Mouse (Mus musculus): Measurements from ENCODE around the gene Pard6b. TPM values are rescaled to one million over a fixed set of nuclear protein-coding genes. Genes with fewer than 3 reads are reported as not detected.

Pard6b gene
- polyA plus RNA-seq (2015; fragmentation: Nextera tagmentation; extraction: Ambion mirVana) = 13.8 and 17.3 TPM in 2 replicates

DNA sequence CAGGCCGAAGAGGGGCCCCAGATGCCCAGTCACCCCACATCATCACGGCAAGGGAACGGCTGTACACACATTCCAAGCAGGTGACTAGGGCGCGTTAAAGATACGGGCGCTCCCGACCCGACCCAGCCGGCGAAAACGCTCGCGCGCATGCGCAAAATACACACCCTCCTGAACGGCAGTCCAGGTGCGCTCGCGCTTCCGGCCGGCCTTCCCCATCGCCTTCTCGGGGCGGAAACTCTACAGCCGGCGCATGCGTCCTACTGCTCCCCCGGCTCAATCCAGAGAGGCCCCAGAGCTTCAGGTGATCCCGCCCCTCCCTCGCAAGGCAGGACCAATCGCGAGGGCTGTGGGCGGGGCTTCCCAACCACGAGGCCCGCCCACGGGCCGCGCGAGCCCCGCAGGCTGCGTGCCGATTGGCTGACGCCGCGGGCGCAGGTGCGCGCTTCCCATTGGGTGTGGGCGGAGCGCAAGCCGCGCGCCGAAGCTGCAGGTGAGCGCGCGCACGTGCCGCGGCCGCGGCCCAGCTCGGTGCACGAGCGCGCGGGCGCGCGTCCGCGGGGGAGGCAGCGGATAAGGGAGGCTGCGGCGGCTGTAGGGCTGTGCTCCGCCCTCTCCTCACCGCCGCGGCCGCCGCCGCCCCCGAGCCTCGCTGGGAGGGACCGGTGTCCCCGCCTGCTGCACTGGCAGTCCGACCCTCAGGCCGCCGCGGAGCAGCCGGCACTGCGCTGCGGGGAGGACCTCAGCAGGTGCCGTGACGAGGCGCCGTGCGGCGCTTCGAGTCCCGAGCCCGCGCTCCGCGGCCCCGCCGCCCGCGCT, at the start of gene Pard6b:
Gene Pard6b, plus strand, starts transcription at position 574 of the 816 bp plus-strand sequence.
- Histone ChIP-seq H3K9me3 (ENCODE audit: control insufficient read depth) (no peaks in the 10 kb centered on the region), H3K4me3 (ENCODE audit: low read depth, low read length) (peak within 1 kb of the TSS; percentile 78), H3K27me3 (replicated peaks; ENCODE audit: control insufficient read depth, insufficient read depth, low read length) (no peaks in the 10 kb centered on the region), H3K4me1 (replicated peaks; ENCODE audit: control insufficient read depth, insufficient read depth, low read length) (no peaks in the 10 kb centered on the region), H3K36me3 (ENCODE audit: control insufficient read depth, insufficient read depth) (no peaks in the 10 kb centered on the region), H3K27ac (ENCODE audit: low read depth, low read length) (peak within 1 kb of the TSS; percentile 94), H3K9ac (ENCODE audit: low read depth, low read length) (peak within 1 kb of the TSS; percentile 80), H3K4me2 (replicated peaks; ENCODE audit: low read depth) (peak within 1 kb of the TSS; percentile 90)
- 0% methylated on average over 97 of the region's 110 CpGs for WGBS
- TF ChIP-seq CTCF (IDR thresholded peaks at IDR 0.05; ENCODE audit: low read depth) = no peak
- ATAC-seq = peak; percentile 86

DNA sequence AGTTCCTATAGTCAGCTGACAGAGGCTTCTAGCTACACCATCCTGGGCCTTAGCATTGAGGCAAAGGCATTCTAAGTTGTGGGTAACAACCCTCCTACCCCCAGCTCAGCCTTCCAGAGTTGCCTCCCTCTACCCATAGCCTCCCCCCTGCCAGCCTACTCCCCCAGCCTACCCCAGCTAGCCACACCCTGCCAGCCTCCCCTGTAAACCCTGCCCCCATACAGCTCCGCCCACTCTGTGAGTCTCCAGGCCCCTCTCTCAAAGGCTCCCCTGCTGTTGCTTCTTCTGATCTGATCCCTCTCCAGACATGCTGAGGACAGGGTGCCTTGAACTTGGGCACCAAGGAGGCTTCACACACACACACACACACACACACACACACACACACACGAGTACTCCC, 49.0 kb upstream of the Pard6b start:
- Histone ChIP-seq H3K4me3 (ENCODE audit: low read depth, low read length) (no peak overlapping the region), H3K4me1 (replicated peaks; ENCODE audit: control insufficient read depth, insufficient read depth, low read length) (no peaks in the 10 kb centered on the region), H3K9me3 (ENCODE audit: control insufficient read depth) (no peaks in the 10 kb centered on the region), H3K27ac (ENCODE audit: low read depth, low read length) (no peak overlapping the region), H3K9ac (ENCODE audit: low read depth, low read length) (no peak overlapping the region), H3K4me2 (replicated peaks; ENCODE audit: low read depth) (no peak overlapping the region), H3K27me3 (replicated peaks; ENCODE audit: control insufficient read depth, insufficient read depth, low read length) (no peaks in the 10 kb centered on the region), H3K36me3 (ENCODE audit: control insufficient read depth, insufficient read depth) (no peaks in the 10 kb centered on the region; the same call in 1 of the 2 replicates)
- ATAC-seq = no peak
- no peak for TF ChIP-seq CTCF (IDR thresholded peaks at IDR 0.05; ENCODE audit: low read depth)
- 76% methylated on average over 2 of the region's 2 CpGs for WGBS

DNA sequence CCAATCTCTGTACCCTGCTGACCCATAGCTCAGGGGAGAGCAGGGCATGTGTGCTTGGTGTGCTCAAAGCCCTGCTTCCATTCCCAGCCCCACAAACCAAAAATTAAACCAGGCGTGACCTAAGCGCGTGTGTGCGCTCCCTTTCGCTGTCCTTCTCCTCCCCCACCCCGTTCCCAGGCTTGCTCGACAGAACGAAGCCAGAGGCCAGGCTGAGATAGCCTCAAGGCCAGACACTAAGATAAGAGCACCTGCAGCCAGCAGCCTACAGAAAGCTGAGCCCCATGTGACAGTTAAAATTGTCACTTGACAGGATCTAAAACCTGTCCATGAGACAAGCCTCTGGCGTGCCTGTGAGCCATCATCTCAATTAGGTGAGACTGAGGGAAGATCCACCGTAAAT, 46.9 kb upstream of the Pard6b start:
- Histone ChIP-seq H3K9me3 (ENCODE audit: control insufficient read depth) (no peaks in the 10 kb centered on the region), H3K27ac (ENCODE audit: low read depth, low read length) (no peak overlapping the region), H3K9ac (ENCODE audit: low read depth, low read length) (no peak overlapping the region), H3K27me3 (replicated peaks; ENCODE audit: control insufficient read depth, insufficient read depth, low read length) (no peaks in the 10 kb centered on the region), H3K4me2 (replicated peaks; ENCODE audit: low read depth) (no peak overlapping the region), H3K4me1 (replicated peaks; ENCODE audit: control insufficient read depth, insufficient read depth, low read length) (no peaks in the 10 kb centered on the region; the same call in 1 of the 2 replicates), H3K36me3 (ENCODE audit: control insufficient read depth, insufficient read depth) (no peaks in the 10 kb centered on the region), H3K4me3 (ENCODE audit: low read depth, low read length) (no peak overlapping the region)
- WGBS = 51% methylated on average over 10 of the region's 10 CpGs
- no peak for TF ChIP-seq CTCF (IDR thresholded peaks at IDR 0.05; ENCODE audit: low read depth)
- ATAC-seq = 0 out of 2 replicates have a peak, but pooled peaks have one; percentile 39

DNA sequence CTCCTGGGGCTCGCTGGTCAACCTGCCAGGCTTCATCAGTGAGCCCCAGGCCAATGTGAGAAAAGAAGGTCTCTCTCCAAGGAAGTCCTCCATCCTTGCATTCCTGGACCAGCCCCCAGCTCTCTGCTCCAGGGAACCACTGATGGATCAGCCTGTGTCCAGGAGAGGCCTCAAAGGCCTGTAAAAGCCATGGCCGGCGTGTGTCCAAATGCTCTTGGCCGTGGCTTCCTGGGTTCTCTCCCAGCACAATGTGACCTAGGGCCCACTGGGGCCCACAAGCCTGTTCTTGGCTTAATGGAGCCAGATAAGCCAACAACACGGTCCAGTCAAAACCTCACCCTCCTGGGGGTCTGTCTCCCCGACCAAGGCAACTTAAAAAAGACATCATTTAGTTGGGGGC, 44.9 kb upstream of the Pard6b start:
- Histone ChIP-seq H3K9me3 (ENCODE audit: control insufficient read depth) (no peaks in the 10 kb centered on the region), H3K4me2 (replicated peaks; ENCODE audit: low read depth) (no peak overlapping the region), H3K36me3 (ENCODE audit: control insufficient read depth, insufficient read depth) (no peaks in the 10 kb centered on the region), H3K4me1 (replicated peaks; ENCODE audit: control insufficient read depth, insufficient read depth, low read length) (no peaks in the 10 kb centered on the region; the same call in 1 of the 2 replicates), H3K4me3 (ENCODE audit: low read depth, low read length) (no peak overlapping the region), H3K9ac (ENCODE audit: low read depth, low read length) (no peak overlapping the region), H3K27ac (ENCODE audit: low read depth, low read length) (no peak overlapping the region), H3K27me3 (replicated peaks; ENCODE audit: control insufficient read depth, insufficient read depth, low read length) (no peaks in the 10 kb centered on the region)
- 90% methylated on average over 6 of the region's 6 CpGs for WGBS
- ATAC-seq = no peak
- no peak for TF ChIP-seq CTCF (IDR thresholded peaks at IDR 0.05; ENCODE audit: low read depth)

- H3K36me3 ChIP-seq (ENCODE audit: control insufficient read depth, insufficient read depth) = no peaks in the 10 kb centered on the region
- no peak overlapping the region for H3K4me2 ChIP-seq (replicated peaks; ENCODE audit: low read depth)
- H3K4me1 ChIP-seq (replicated peaks; ENCODE audit: control insufficient read depth, insufficient read depth, low read length) = no peaks in the 10 kb centered on the region; the same call in 1 of the 2 replicates
- H3K9ac ChIP-seq (ENCODE audit: low read depth, low read length) = no peak overlapping the region
- TF ChIP-seq CTCF (IDR thresholded peaks at IDR 0.05; ENCODE audit: low read depth) = no peak
- no peak overlapping the region for H3K4me3 ChIP-seq (ENCODE audit: low read depth, low read length)
- no peaks in the 10 kb centered on the region for H3K27me3 ChIP-seq (replicated peaks; ENCODE audit: control insufficient read depth, insufficient read depth, low read length)
- 28% methylated on average over 3 of the region's 3 CpGs for WGBS
- H3K27ac ChIP-seq (ENCODE audit: low read depth, low read length) = no peak overlapping the region
- ATAC-seq = no peak
- H3K9me3 ChIP-seq (ENCODE audit: control insufficient read depth) = no peaks in the 10 kb centered on the region
Measured at GRCm38 (mm10) chr2:168037063-168037462, 43.7 kb upstream of the Pard6b start.

- no peaks in the 10 kb centered on the region; the same call in 1 of the 2 replicates for H3K4me1 ChIP-seq (replicated peaks; ENCODE audit: control insufficient read depth, insufficient read depth, low read length)
- H3K36me3 ChIP-seq (ENCODE audit: control insufficient read depth, insufficient read depth) = no peaks in the 10 kb centered on the region
- H3K4me2 ChIP-seq (replicated peaks; ENCODE audit: low read depth) = no peak overlapping the region
- H3K9me3 ChIP-seq (ENCODE audit: control insufficient read depth) = no peaks in the 10 kb centered on the region
- H3K27me3 ChIP-seq (replicated peaks; ENCODE audit: control insufficient read depth, insufficient read depth, low read length) = no peaks in the 10 kb centered on the region
- ATAC-seq = no peak
- H3K4me3 ChIP-seq (ENCODE audit: low read depth, low read length) = no peak overlapping the region
- H3K9ac ChIP-seq (ENCODE audit: low read depth, low read length) = no peak overlapping the region
- TF ChIP-seq CTCF (IDR thresholded peaks at IDR 0.05; ENCODE audit: low read depth) = no peak
- no peak overlapping the region for H3K27ac ChIP-seq (ENCODE audit: low read depth, low read length)
- WGBS = 62% methylated on average over 3 of the region's 3 CpGs
Measured at GRCm38 (mm10) chr2:168040751-168041150, 40.1 kb upstream of the Pard6b start.

Data from intestine, postnatal 0 days (tissue).